Mouse (Mus musculus) bone marrow, adult 2 months (tissue): ENCODE results near the gene Ddhd1. TPM values are rescaled to one million over a fixed set of nuclear protein-coding genes. Genes with fewer than 3 reads are reported as not detected.
"Not testable (repeated sequence)": the region's sequence is repeated elsewhere in the genome, so short reads cannot be mapped to it uniquely, and the experiment has no call there.

Experiments used
- H3K27ac ChIP-seq: fragments of 200-500 bp; 2 replicates; pipeline ENCODE4 v1.5.1; 2012; ENCODE audit warnings: low read depth, mild to moderate bottlenecking, control low read depth, inconsistent platforms, low read length; ENCODE audit not compliant: control insufficient read depth, poor library complexity, insufficient read depth
- H3K4me1 ChIP-seq: fragments of 200-500 bp; 2 replicates; pipeline ENCODE4 v1.6.1; 2011; ENCODE audit warnings: low read length; ENCODE audit not compliant: control insufficient read depth, insufficient read depth
- H3K4me3 ChIP-seq: fragments of 200-500 bp; replicated peaks from 2 replicates; pipeline ENCODE3; 2011; ENCODE audit warnings: mild to moderate bottlenecking, low read depth, low read length, control low read depth; ENCODE audit not compliant: control insufficient read depth
- CTCF ChIP-seq: fragments of 200-500 bp; IDR thresholded peaks from 2 replicates; pipeline ENCODE4 v1.5.1; 2011; ENCODE audit warnings: low read length, control low read depth; ENCODE audit not compliant: control insufficient read depth, insufficient read depth
- POLR2A ChIP-seq: fragments of 200-500 bp; IDR thresholded peaks from 2 replicates; pipeline ENCODE4 v1.6.1; 2011; ENCODE audit warnings: low read depth, mild to moderate bottlenecking, control low read depth, low read length, borderline replicate concordance; ENCODE audit not compliant: control insufficient read depth
- WGBS: fragments of 180-500 bp; shearing (Covaris S2); methylation state at CpG from one replicate; pipeline ENCODE4 v1.1.7; 2018; 5-methylcytosine and 5-hydroxymethylcytosine counted together
- polyA plus RNA-seq: library from polyadenylated mRNA; stranded (reverse); fragments of >200 nt; gene quantifications from 2 replicates; pipeline ENCODE4 v1.2.4, GENCODE M21; 2011; ENCODE audit warnings: low replicate concordance; ENCODE audit not compliant: missing spikeins, insufficient read depth, insufficient read length

The Ddhd1 gene
- polyA plus RNA-seq, 1 experiment, result 18.8 TPM

DNA sequence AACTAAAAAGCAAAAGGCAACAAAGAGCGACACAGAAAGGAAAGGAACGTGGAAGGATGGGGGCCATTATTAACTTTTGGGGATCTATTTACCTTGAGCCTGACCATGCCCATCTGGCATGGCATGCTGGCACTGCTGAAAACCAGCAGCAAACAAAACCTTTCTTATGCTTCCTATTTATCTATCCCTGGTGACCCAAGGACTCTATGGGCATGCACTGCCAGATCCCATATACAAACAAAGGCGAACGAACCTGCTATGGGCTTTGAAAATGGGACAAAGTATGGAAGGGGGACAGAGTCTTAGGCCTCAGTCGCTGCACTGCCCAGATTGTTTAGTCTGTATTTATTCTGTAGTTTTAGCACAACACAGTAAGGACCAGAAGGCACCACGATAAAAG lies 43.5 kb downstream of the Ddhd1 start:
- WGBS, result 94% methylated on average over 6 of the region's 6 CpGs
- no peaks in the 10 kb centered on the region; the same call in 1 of the 2 replicates for H3K4me1 ChIP-seq
- no peak overlapping the region for H3K4me3 ChIP-seq
- no peak overlapping the region for H3K27ac ChIP-seq
- TF ChIP-seq POLR2A (no peak), CTCF (no peak)

- Histone ChIP-seq H3K4me1 (no peaks in the 10 kb centered on the region; the same call in 1 of the 2 replicates), H3K4me3 (no peak overlapping the region), H3K27ac (no peak overlapping the region)
- TF ChIP-seq CTCF, result no peak
- TF ChIP-seq POLR2A, result no peak
- WGBS, result 91% methylated on average over 7 of the region's 7 CpGs
Measured at GRCm38 (mm10) chr14:45611654-45612053, 46.3 kb downstream of the Ddhd1 start.

- Histone ChIP-seq H3K4me3 (no peak overlapping the region), H3K4me1 (no peaks in the 10 kb centered on the region), H3K27ac (no peak overlapping the region)
- WGBS, result 72% methylated on average over 3 of the region's 3 CpGs
- TF ChIP-seq POLR2A (no peak), CTCF (no peak)
Measured at GRCm38 (mm10) chr14:45602002-45602401, 55.9 kb downstream of the Ddhd1 start.

DNA sequence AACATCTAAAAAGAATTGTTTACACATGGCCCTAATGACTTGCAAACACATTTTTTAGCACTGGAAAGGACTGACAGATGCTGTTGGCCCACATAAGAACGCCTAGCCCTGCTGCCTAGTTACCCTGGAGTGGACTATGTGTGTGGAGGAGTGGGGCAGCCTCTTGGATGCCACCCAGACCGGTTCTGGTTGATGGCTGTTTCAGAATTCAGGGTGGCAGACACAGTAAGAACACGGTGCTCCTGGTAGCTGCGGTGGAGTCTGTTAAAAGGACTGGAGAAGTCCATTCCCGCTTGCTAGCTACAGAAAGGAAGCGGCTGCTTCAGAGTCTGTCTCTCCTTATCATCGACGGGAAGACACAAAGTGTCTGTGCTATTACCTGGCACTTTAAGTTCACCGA lies 57.4 kb downstream of the Ddhd1 start:
- H3K4me3 ChIP-seq, result no peak overlapping the region
- no peak overlapping the region for H3K27ac ChIP-seq
- no peaks in the 10 kb centered on the region for H3K4me1 ChIP-seq
- 89% methylated on average over 9 of the region's 9 CpGs for WGBS
- TF ChIP-seq POLR2A, result no peak
- no peak for TF ChIP-seq CTCF

- TF ChIP-seq POLR2A (no peak), CTCF (no peak)
- Histone ChIP-seq H3K27ac (no peak overlapping the region), H3K4me1 (no peaks in the 10 kb centered on the region), H3K4me3 (no peak overlapping the region)
- 89% methylated on average over 8 of the region's 8 CpGs for WGBS
Measured at GRCm38 (mm10) chr14:45597855-45598254, 60.1 kb downstream of the Ddhd1 start.

- 90% methylated on average over 6 of the region's 6 CpGs for WGBS
- no peaks in the 10 kb centered on the region for H3K4me1 ChIP-seq
- no peak overlapping the region for H3K4me3 ChIP-seq
- no peak overlapping the region for H3K27ac ChIP-seq
- TF ChIP-seq POLR2A (no peak), CTCF (no peak)
Measured at GRCm38 (mm10) chr14:45593261-45593660, 64.7 kb downstream of the Ddhd1 start.

DNA sequence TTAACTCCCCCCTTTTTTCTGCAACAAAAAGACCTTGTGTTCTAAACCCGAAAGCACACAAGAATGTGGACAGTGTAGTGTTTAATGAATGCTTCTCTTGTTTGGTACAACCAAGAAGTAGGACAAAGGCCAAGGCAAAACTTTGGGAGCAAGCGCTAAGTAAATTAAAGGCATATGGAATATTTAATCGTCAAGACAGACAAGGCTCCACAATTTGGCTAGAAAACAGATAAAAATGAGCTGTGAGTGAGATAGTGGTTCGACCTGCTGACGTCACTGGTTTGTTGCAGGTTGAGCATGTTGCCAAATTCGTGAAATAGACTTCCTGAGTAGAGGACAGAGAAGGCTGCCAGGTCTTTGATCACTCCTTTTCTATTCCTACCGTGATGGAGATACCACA lies 69.5 kb downstream of the Ddhd1 start:
- no peaks in the 10 kb centered on the region for H3K4me1 ChIP-seq
- no peak overlapping the region for H3K4me3 ChIP-seq
- H3K27ac ChIP-seq, result no peak overlapping the region
- WGBS, result 74% methylated on average over 7 of the region's 7 CpGs
- TF ChIP-seq CTCF, result no peak
- TF ChIP-seq POLR2A, result no peak

DNA sequence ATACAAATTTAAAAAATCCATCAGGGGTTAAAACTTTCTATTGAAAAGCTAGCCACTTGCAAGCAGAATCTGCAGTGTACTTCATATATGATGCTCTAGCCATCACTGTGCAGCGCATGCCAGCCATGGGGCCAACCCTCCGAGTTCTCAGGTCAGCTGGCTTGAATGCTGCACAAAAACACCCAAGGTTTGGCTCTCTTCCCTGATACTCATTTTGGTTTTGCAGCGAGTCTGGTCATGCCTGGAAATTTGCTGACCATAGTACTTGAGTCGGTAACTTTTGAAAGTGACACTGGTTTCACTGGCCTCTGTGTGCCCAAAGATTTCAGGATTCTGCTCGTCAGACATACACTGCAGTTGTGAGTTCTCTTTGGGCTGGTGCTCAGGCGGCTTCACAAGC lies 70.4 kb downstream of the Ddhd1 start:
- 89% methylated on average over 6 of the region's 6 CpGs for WGBS

DNA sequence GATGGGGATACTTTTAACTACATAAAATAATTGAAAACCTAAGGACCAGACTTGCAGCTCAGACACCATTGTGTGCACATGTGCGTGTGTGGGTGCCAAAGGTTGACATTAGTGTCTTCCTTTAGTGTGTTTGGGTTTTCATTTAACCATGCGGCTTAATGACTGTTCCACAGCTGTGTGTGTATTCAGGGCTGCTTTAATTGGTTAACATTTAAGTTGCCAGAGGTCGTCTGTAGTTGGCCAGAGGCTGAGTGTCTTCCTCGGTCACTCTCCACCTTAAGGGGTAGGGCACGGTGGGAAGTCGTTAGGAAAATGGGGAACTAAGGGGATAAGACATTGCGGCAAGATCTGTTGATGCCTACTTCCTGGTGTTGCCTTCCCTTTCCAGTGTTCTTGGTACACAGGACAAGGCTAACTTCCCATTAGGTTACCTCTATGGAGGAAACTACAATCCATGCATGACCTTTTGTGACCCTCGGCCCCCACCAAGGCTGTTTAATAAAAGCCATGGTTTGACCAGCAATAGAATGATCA lies 74.4 kb downstream of the Ddhd1 start:
- WGBS, result 30% methylated on average over 8 of the region's 8 CpGs
- H3K4me1 ChIP-seq, result no peaks in the 10 kb centered on the region
- TF ChIP-seq POLR2A, result no peak
- TF ChIP-seq CTCF, result no peak

More for the DNA sequence above, 70.4 kb downstream of the Ddhd1 start:
- TF ChIP-seq POLR2A (no peak), CTCF (no peak)
- Histone ChIP-seq H3K27ac (no peak overlapping the region), H3K4me1 (no peaks in the 10 kb centered on the region), H3K4me3 (no peak overlapping the region)

DNA sequence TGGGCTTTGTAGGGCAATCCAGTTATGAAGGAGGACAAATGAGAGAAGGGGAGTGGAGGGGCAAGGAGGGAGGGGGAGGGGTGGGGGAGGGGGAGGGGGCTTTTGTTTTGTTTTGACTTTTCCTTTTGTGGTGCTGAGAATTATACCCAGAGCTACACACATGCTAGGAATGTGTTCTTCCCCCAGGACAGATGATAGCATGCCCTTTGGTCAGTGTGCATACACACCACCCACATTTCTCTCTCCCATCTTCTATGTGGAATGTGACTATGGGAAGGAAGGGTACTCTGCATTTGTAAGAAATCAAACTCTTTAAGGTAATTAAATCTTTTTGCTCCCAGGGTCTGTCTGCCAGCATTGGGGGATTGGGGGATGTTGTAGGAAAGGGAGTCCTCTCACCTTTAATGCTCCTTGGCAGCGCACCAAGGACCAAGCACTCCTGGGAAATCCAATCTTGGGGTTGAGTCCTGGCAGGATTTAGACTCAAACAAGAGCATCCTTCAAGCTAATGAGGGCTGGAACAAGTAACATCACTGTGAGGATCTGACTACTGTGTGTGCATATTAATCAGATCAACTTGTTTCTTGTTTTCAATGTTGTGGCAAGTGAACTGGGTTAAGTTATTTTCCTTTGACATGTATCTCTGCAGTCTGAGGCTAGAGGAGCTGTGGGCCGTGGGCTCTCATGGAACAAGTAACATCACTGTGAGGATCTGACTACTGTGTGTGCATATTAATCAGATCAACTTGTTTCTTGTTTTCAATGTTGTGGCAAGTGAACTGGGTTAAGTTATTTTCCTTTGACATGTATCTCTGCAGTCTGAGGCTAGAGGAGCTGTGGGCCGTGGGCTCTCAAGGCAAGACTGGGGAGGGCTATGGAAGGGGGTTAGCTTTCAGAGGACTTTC lies 76.8 kb downstream of the Ddhd1 start:
- not testable (repeated sequence) for H3K27ac ChIP-seq, H3K4me1 ChIP-seq, H3K4me3 ChIP-seq
- WGBS, result 86% methylated on average over 3 of the region's 3 CpGs

More for the DNA sequence above, 74.4 kb downstream of the Ddhd1 start:
- Histone ChIP-seq H3K27ac (no peak overlapping the region), H3K4me3 (no peak overlapping the region)
